Mouse (Mus musculus): ENCODE measurements around the gene 4930412O13Rik.

GRCm38 (mm10) chr2:9881611-9882023 lies 565 bp downstream of the 4930412O13Rik start:
- peak; percentile 36 for TF ChIP-seq CTCF (IDR thresholded peaks at IDR 0.05)
- TF ChIP-seq EP300 (IDR thresholded peaks at IDR 0.05): no peak

All from lung, postnatal 0 days (tissue).